Mouse (Mus musculus): ENCODE results near the gene Agtr1a. TPM values are rescaled to one million over a fixed set of nuclear protein-coding genes. Genes with fewer than 3 reads are reported as not detected.

Gene Agtr1a
- 22.1 and 26.6 TPM in 2 replicates for polyA plus RNA-seq (2012; rRNA removed)

- Histone ChIP-seq H3K27me3 (ENCODE audit: control insufficient read depth, insufficient read depth, low read length) (peaks cover 5% of the 10 kb centered on the region), H3K4me3 (ENCODE audit: extremely low read depth, insufficient read depth, insufficient read length) (peak within 1 kb of the TSS; percentile 44), H3K27ac (ENCODE audit: insufficient read depth, low read length) (peak within 1 kb of the TSS; percentile 24), H3K36me3 (ENCODE audit: control insufficient read depth, insufficient read depth, low read length) (no peaks in the 10 kb centered on the region), H3K4me1 (ENCODE audit: control insufficient read depth, insufficient read depth, insufficient read length) (no peaks in the 10 kb centered on the region)
- peak in 1 of 2 experiments; percentile 3 for DNase-seq (ENCODE audit: low read depth in 1 of 2, low spot score in 2 of 2)
- TF ChIP-seq POLR2A (IDR thresholded peaks at IDR 0.05; ENCODE audit: low read depth, low read length) (no peak), CTCF (IDR thresholded peaks at IDR 0.05; ENCODE audit: extremely low read depth, insufficient read depth, insufficient read length, insufficient replicate concordance) (no peak)
- 6% methylated on average over 33 of the region's 33 CpGs for WGBS
Measured at GRCm38 (mm10) chr13:30336148-30336801, at the start of gene Agtr1a. TSS of gene Agtr1a (plus strand) at chr13:30336441.

GRCm38 (mm10) chr13:30310221-30310620, 26.0 kb upstream of the Agtr1a start:
- no peak for TF ChIP-seq POLR2A (IDR thresholded peaks at IDR 0.05; ENCODE audit: low read depth, low read length)
- no peak for TF ChIP-seq CTCF (IDR thresholded peaks at IDR 0.05; ENCODE audit: extremely low read depth, insufficient read depth, insufficient read length, insufficient replicate concordance)
- H3K27me3 ChIP-seq (ENCODE audit: control insufficient read depth, insufficient read depth, low read length), result no peaks in the 10 kb centered on the region
- no peak overlapping the region for H3K4me3 ChIP-seq (ENCODE audit: extremely low read depth, insufficient read depth, insufficient read length)
- WGBS, result 90% methylated on average over 4 of the region's 4 CpGs
- no peak for DNase-seq (ENCODE audit: low read depth in 1 of 2, low spot score in 2 of 2)
- H3K27ac ChIP-seq (ENCODE audit: insufficient read depth, low read length), result no peak overlapping the region
- no peaks in the 10 kb centered on the region for H3K36me3 ChIP-seq (ENCODE audit: control insufficient read depth, insufficient read depth, low read length)
- H3K4me1 ChIP-seq (ENCODE audit: control insufficient read depth, insufficient read depth, insufficient read length), result no peaks in the 10 kb centered on the region

GRCm38 (mm10) chr13:30324669-30325346, 11.4 kb upstream of the Agtr1a start:
- whole genome bisulfite sequencing, result 89% methylated on average over 11 of the region's 11 CpGs
- Histone ChIP-seq H3K27me3 (ENCODE audit: control insufficient read depth, insufficient read depth, low read length) (no peaks in the 10 kb centered on the region), H3K4me1 (ENCODE audit: control insufficient read depth, insufficient read depth, insufficient read length) (no peaks in the 10 kb centered on the region), H3K4me3 (ENCODE audit: extremely low read depth, insufficient read depth, insufficient read length) (no peak overlapping the region), H3K27ac (ENCODE audit: insufficient read depth, low read length) (no peak overlapping the region), H3K36me3 (ENCODE audit: control insufficient read depth, insufficient read depth, low read length) (no peaks in the 10 kb centered on the region)
- no peak for DNase-seq (ENCODE audit: low read depth in 1 of 2, low spot score in 2 of 2)
- TF ChIP-seq CTCF (IDR thresholded peaks at IDR 0.05; ENCODE audit: extremely low read depth, insufficient read depth, insufficient read length, insufficient replicate concordance) (no peak), POLR2A (IDR thresholded peaks at IDR 0.05; ENCODE audit: low read depth, low read length) (no peak)

GRCm38 (mm10) chr13:30331061-30331460, 5.2 kb upstream of the Agtr1a start:
- Histone ChIP-seq H3K4me1 (ENCODE audit: control insufficient read depth, insufficient read depth, insufficient read length) (no peaks in the 10 kb centered on the region), H3K27me3 (ENCODE audit: control insufficient read depth, insufficient read depth, low read length) (no peaks in the 10 kb centered on the region), H3K27ac (ENCODE audit: insufficient read depth, low read length) (no peak overlapping the region), H3K4me3 (ENCODE audit: extremely low read depth, insufficient read depth, insufficient read length) (no peak overlapping the region), H3K36me3 (ENCODE audit: control insufficient read depth, insufficient read depth, low read length) (no peaks in the 10 kb centered on the region)
- 89% methylated on average over 5 of the region's 5 CpGs for WGBS
- DNase-seq (ENCODE audit: low read depth in 1 of 2, low spot score in 2 of 2), result no peak
- no peak for TF ChIP-seq POLR2A (IDR thresholded peaks at IDR 0.05; ENCODE audit: low read depth, low read length)
- TF ChIP-seq CTCF (IDR thresholded peaks at IDR 0.05; ENCODE audit: extremely low read depth, insufficient read depth, insufficient read length, insufficient replicate concordance), result no peak

- 86% methylated on average over 6 of the region's 6 CpGs for WGBS
- no peak overlapping the region for H3K27ac ChIP-seq (ENCODE audit: insufficient read depth, low read length)
- H3K27me3 ChIP-seq (ENCODE audit: control insufficient read depth, insufficient read depth, low read length), result peaks cover 3% of the 10 kb centered on the region
- no peak overlapping the region for H3K4me3 ChIP-seq (ENCODE audit: extremely low read depth, insufficient read depth, insufficient read length)
- no peak for DNase-seq (ENCODE audit: low read depth in 1 of 2, low spot score in 2 of 2)
- TF ChIP-seq POLR2A (IDR thresholded peaks at IDR 0.05; ENCODE audit: low read depth, low read length) (no peak), CTCF (IDR thresholded peaks at IDR 0.05; ENCODE audit: extremely low read depth, insufficient read depth, insufficient read length, insufficient replicate concordance) (no peak)
- no peaks in the 10 kb centered on the region for H3K4me1 ChIP-seq (ENCODE audit: control insufficient read depth, insufficient read depth, insufficient read length)
- H3K36me3 ChIP-seq (ENCODE audit: control insufficient read depth, insufficient read depth, low read length), result no peaks in the 10 kb centered on the region
Measured at GRCm38 (mm10) chr13:30331851-30332250, 4.4 kb upstream of the Agtr1a start.

GRCm38 (mm10) chr13:30332581-30332980, 3.7 kb upstream of the Agtr1a start:
- Histone ChIP-seq H3K36me3 (ENCODE audit: control insufficient read depth, insufficient read depth, low read length) (no peaks in the 10 kb centered on the region), H3K4me1 (ENCODE audit: control insufficient read depth, insufficient read depth, insufficient read length) (no peaks in the 10 kb centered on the region), H3K27ac (ENCODE audit: insufficient read depth, low read length) (no peak overlapping the region), H3K4me3 (ENCODE audit: extremely low read depth, insufficient read depth, insufficient read length) (no peak overlapping the region), H3K27me3 (ENCODE audit: control insufficient read depth, insufficient read depth, low read length) (peaks cover 5% of the 10 kb centered on the region)
- WGBS, result 77% methylated on average over 5 of the region's 5 CpGs
- DNase-seq (ENCODE audit: low read depth in 1 of 2, low spot score in 2 of 2), result no peak
- TF ChIP-seq POLR2A (IDR thresholded peaks at IDR 0.05; ENCODE audit: low read depth, low read length) (no peak), CTCF (IDR thresholded peaks at IDR 0.05; ENCODE audit: extremely low read depth, insufficient read depth, insufficient read length, insufficient replicate concordance) (no peak)

- no peak overlapping the region for H3K27ac ChIP-seq (ENCODE audit: insufficient read depth, low read length)
- TF ChIP-seq CTCF (IDR thresholded peaks at IDR 0.05; ENCODE audit: extremely low read depth, insufficient read depth, insufficient read length, insufficient replicate concordance) (no peak), POLR2A (IDR thresholded peaks at IDR 0.05; ENCODE audit: low read depth, low read length) (no peak)
- no peaks in the 10 kb centered on the region for H3K36me3 ChIP-seq (ENCODE audit: control insufficient read depth, insufficient read depth, low read length)
- H3K4me1 ChIP-seq (ENCODE audit: control insufficient read depth, insufficient read depth, insufficient read length), result no peaks in the 10 kb centered on the region
- DNase-seq (ENCODE audit: low read depth in 1 of 2, low spot score in 2 of 2), result no peak
- no peak overlapping the region for H3K4me3 ChIP-seq (ENCODE audit: extremely low read depth, insufficient read depth, insufficient read length)
- H3K27me3 ChIP-seq (ENCODE audit: control insufficient read depth, insufficient read depth, low read length), result peaks cover 5% of the 10 kb centered on the region
- 76% methylated on average over 3 of the region's 3 CpGs for WGBS
Measured at GRCm38 (mm10) chr13:30334667-30335066, 1.6 kb upstream of the Agtr1a start.
